Mouse (Mus musculus): ENCODE data around the gene Exoc2. TPM values are rescaled to one million over a fixed set of nuclear protein-coding genes. Genes with fewer than 3 reads are reported as not detected.

Gene Exoc2
- total and polyA plus RNA-seq, 3 experiments, result 22.1 to 26.0 TPM; not detected in 1

GRCm38 (mm10) chr13:30786235-30787035 lies 187.5 kb downstream of the Exoc2 start (continued):
- TF ChIP-seq ZKSCAN1 (IDR thresholded peaks at IDR 0.05; ENCODE audit: low read depth, low read length), result no peak

GRCm38 (mm10) chr13:30785423-30786040 lies 188.4 kb downstream of the Exoc2 start:
- no peak for DNase-seq (ENCODE audit: low read depth, low spot score)
- Histone ChIP-seq H3K9ac (ENCODE audit: control insufficient read depth, low read depth, low read length, poor library complexity, severe bottlenecking) (no peak overlapping the region), H3K4me1 (ENCODE audit: control insufficient read depth in 1 of 2, insufficient read depth in 2 of 2, low read length in 2 of 2) (no peaks in the 10 kb centered on the region), H3K27ac (ENCODE audit: control insufficient read depth, low read depth, low read length) (no peak overlapping the region), H3K4me3 (ENCODE audit: control insufficient read depth in 1 of 2, insufficient read depth in 1 of 2, low read depth in 2 of 2, low read length in 2 of 2) (no peak overlapping the region), H3K9me3 (replicated peaks; ENCODE audit: insufficient read depth, low read length) (no peaks in the 10 kb centered on the region), H3K27me3 (ENCODE audit: control insufficient read depth in 1 of 2, insufficient read depth in 2 of 2, low read length in 2 of 2) (no peaks in the 10 kb centered on the region), H3K36me3 (ENCODE audit: control insufficient read depth in 1 of 2, insufficient read depth in 2 of 2, low read length in 2 of 2) (no peaks in the 10 kb centered on the region), H3K79me2 (ENCODE audit: control insufficient read depth, insufficient read depth, low read length, poor library complexity) (no peaks in the 10 kb centered on the region)
- TF ChIP-seq ZC3H11A (IDR thresholded peaks at IDR 0.05; ENCODE audit: low read depth, low read length) (no peak), GATA1 (IDR thresholded peaks at IDR 0.05; ENCODE audit: low read depth, low read length) (no peak), MAX (IDR thresholded peaks at IDR 0.05; ENCODE audit: low read length) (no peak), JUND (IDR thresholded peaks at IDR 0.05; ENCODE audit: low read depth, low read length) (no peak), ZMIZ1 (IDR thresholded peaks at IDR 0.05; ENCODE audit: low read depth, low read length) (no peak), UBTF (IDR thresholded peaks at IDR 0.05; ENCODE audit: borderline replicate concordance, insufficient read depth, low read depth, low read length) (no peak), KAT2A (conservative IDR thresholded peaks at IDR 0.05; ENCODE audit: low read depth, low read length) (no peak)

- Histone ChIP-seq H3K4me3 (ENCODE audit: control insufficient read depth in 1 of 2, insufficient read depth in 1 of 2, low read depth in 2 of 2, low read length in 2 of 2) (no peak overlapping the region), H3K4me1 (ENCODE audit: control insufficient read depth in 1 of 2, insufficient read depth in 2 of 2, low read length in 2 of 2) (no peaks in the 10 kb centered on the region), H3K27ac (ENCODE audit: control insufficient read depth, low read depth, low read length) (no peak overlapping the region), H3K9ac (ENCODE audit: control insufficient read depth, low read depth, low read length, poor library complexity, severe bottlenecking) (no peak overlapping the region), H3K36me3 (ENCODE audit: control insufficient read depth in 1 of 2, insufficient read depth in 2 of 2, low read length in 2 of 2) (no peaks in the 10 kb centered on the region), H3K79me2 (ENCODE audit: control insufficient read depth, insufficient read depth, low read length, poor library complexity) (no peaks in the 10 kb centered on the region), H3K27me3 (ENCODE audit: control insufficient read depth in 1 of 2, insufficient read depth in 2 of 2, low read length in 2 of 2) (no peaks in the 10 kb centered on the region), H3K9me3 (replicated peaks; ENCODE audit: insufficient read depth, low read length) (no peaks in the 10 kb centered on the region)
- no peak for DNase-seq (ENCODE audit: low read depth, low spot score)
- TF ChIP-seq POLR2A (IDR thresholded peaks at IDR 0.05; ENCODE audit: control insufficient read depth in 1 of 2, insufficient read depth in 1 of 2, low read depth in 1 of 2, low read length in 2 of 2, poor library complexity in 1 of 2) (no peak), CTCF (IDR thresholded peaks at IDR 0.05 in 2 of 3, conservative IDR thresholded peaks at IDR 0.05 in 1 of 3; ENCODE audit: control insufficient read depth in 1 of 3, insufficient read depth in 1 of 3, low read depth in 2 of 3, low read length in 3 of 3, poor library complexity in 1 of 3, severe bottlenecking in 1 of 3) (no peak), NELFE (IDR thresholded peaks at IDR 0.05; ENCODE audit: low read depth, low read length) (no peak), USF2 (IDR thresholded peaks at IDR 0.05; ENCODE audit: borderline replicate concordance in 1 of 2, insufficient read depth in 1 of 2, low read depth in 1 of 2, low read length in 2 of 2) (no peak), BHLHE40 (IDR thresholded peaks at IDR 0.05; ENCODE audit: borderline replicate concordance, low read depth, low read length) (no peak), MYC (IDR thresholded peaks at IDR 0.05; ENCODE audit: low read depth, low read length) (no peak), POLR2AphosphoS5 (IDR thresholded peaks at IDR 0.05; ENCODE audit: borderline replicate concordance, low read depth, low read length) (no peak), RAD21 (IDR thresholded peaks at IDR 0.05; ENCODE audit: low read depth, low read length) (no peak)
Observed at GRCm38 (mm10) chr13:30782419-30782818, 191.5 kb downstream of the Exoc2 start.
